In the genomic region with DNA sequence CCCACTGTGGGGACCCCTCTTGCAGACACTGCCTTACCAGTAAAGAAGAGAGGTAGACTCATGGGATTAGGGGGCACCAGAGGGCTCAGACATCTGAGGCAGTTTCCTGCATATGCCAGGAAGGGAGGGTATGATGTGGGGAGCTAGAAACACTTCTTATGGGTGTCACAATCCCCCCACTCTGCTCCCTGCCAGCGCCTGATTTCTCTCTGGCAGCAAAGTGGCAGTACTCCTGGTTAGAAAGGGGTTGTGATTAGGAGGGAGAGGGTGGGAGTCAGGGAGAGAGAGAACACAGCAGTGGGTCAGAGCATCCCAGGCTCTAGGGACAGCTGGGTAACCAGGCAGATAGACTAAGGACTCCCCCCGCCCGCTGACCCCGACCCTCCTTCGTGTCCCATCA, we compare ENCODE assay signal across 25 mouse cellular contexts.
DNase-seq lines count a peak whose midpoint lies in the region; ATAC-seq and TF ChIP-seq lines count a peak whose summit lies in the region.
"Had no signal": no experiment of that assay in that cellular context is flagged by ENCODE, and none has a peak within 500 bp of the region (broad histone marks: within the 10 kb centered on the region; RNA-seq: fewer than 3 reads in every experiment).

No protein-coding gene starts in this region.

- no peak overlapping the region for H3K9ac ChIP-seq in hindbrain, embryonic 11.5 days (ENCODE audit: low read depth, low read length)
- no peak overlapping the region for H3K9ac ChIP-seq in hindbrain, embryonic 16.5 days (ENCODE audit: low read depth, low read length)
- H3K9ac ChIP-seq in neural tube, embryonic 12.5 days = no peak overlapping the region
- no peak overlapping the region for H3K9ac ChIP-seq in forebrain, embryonic 14.5 days (ENCODE audit: low read length)
- no peak overlapping the region for H3K9ac ChIP-seq in hindbrain, embryonic 13.5 days
- H3K9ac ChIP-seq: liver, embryonic 12.5 days; liver, postnatal 0 days; midbrain, embryonic 15.5 days had no signal

- no peaks in the 10 kb centered on the region for H3K27me3 ChIP-seq in hindbrain, embryonic 11.5 days (ENCODE audit: control insufficient read depth, insufficient read depth, low read length)
- no peaks in the 10 kb centered on the region for H3K27me3 ChIP-seq in hindbrain, embryonic 16.5 days (replicated peaks; ENCODE audit: control insufficient read depth, insufficient read depth, low read length)
- H3K27me3 ChIP-seq in neural tube, embryonic 12.5 days (replicated peaks) = no peaks in the 10 kb centered on the region
- H3K27me3 ChIP-seq in forebrain, embryonic 14.5 days (replicated peaks; ENCODE audit: control insufficient read depth, insufficient read depth, low read length) = no peaks in the 10 kb centered on the region
- H3K27me3 ChIP-seq in hindbrain, embryonic 13.5 days = 0 out of 2 replicates have a peak, but pooled peaks cover 4% of the 10 kb centered on the region
- H3K27me3 ChIP-seq: liver, embryonic 12.5 days; midbrain, embryonic 15.5 days had no signal

- H3K27ac ChIP-seq in hindbrain, embryonic 11.5 days (ENCODE audit: low read depth, low read length) = no peak overlapping the region
- no peak overlapping the region for H3K27ac ChIP-seq in hindbrain, embryonic 16.5 days (ENCODE audit: low read depth, low read length)
- H3K27ac ChIP-seq in neural tube, embryonic 12.5 days = no peak overlapping the region
- peak overlapping the region; percentile 14; the same call in 1 of the 2 replicates for H3K27ac ChIP-seq in forebrain, embryonic 14.5 days (ENCODE audit: low read depth, low read length)
- H3K27ac ChIP-seq in hindbrain, embryonic 13.5 days = 0 out of 2 replicates have a peak overlapping the region, but pooled peaks have one; percentile 8
- H3K27ac ChIP-seq: gastrocnemius, adult 2 months; left cerebral cortex, adult 2 months; liver, embryonic 12.5 days; midbrain, embryonic 15.5 days had no signal

- DNase-seq in hindbrain, embryonic 11.5 days (ENCODE audit: low spot score) = no peak
- DNase-seq in neural tube, embryonic 10.5 days (ENCODE audit: extremely low spot score, low spot score) = no peak
- peak; percentile 53 for DNase-seq in forebrain, embryonic 14.5 days (ENCODE audit: low spot score)
- DNase-seq in lung, adult 2 months = no peak
- DNase-seq: adrenal gland, postnatal 25 days; gastrocnemius, adult 2 months; gastrocnemius, postnatal 36 days; heart, adult 18-20 months; heart, postnatal 36 days; kidney, postnatal 14 days; liver, postnatal 0 days; lung, postnatal 4 days; spleen, adult 18-20 months; thymus, postnatal 14 days had no signal

- H3K4me3 ChIP-seq in hindbrain, embryonic 11.5 days (ENCODE audit: low read depth, low read length) = no peak overlapping the region
- no peak overlapping the region for H3K4me3 ChIP-seq in hindbrain, embryonic 16.5 days (ENCODE audit: low read length)
- H3K4me3 ChIP-seq in neural tube, embryonic 12.5 days = no peak overlapping the region
- no peak overlapping the region for H3K4me3 ChIP-seq in forebrain, embryonic 14.5 days (ENCODE audit: low read depth, low read length)
- no peak overlapping the region for H3K4me3 ChIP-seq in hindbrain, embryonic 13.5 days
- no peak overlapping the region for H3K4me3 ChIP-seq in lung, adult 2 months (replicated peaks; ENCODE audit: extremely low read depth, low read depth, low read length)
- H3K4me3 ChIP-seq: gastrocnemius, adult 2 months; left cerebral cortex, adult 2 months; liver, embryonic 12.5 days; megakaryocyte, embryonic 14.5 days; midbrain, embryonic 15.5 days had no signal

- ATAC-seq in hindbrain, embryonic 11.5 days (ENCODE audit: low FRiP score) = peak; percentile 17; the same call in 1 of the 2 replicates
- ATAC-seq in hindbrain, embryonic 16.5 days = no peak
- no peak for ATAC-seq in neural tube, embryonic 12.5 days (ENCODE audit: low FRiP score, low read depth)
- ATAC-seq in forebrain, embryonic 14.5 days = peak; percentile 61
- ATAC-seq in hindbrain, embryonic 13.5 days (ENCODE audit: low FRiP score) = no peak
- ATAC-seq: CD4-positive, CD25-positive, alpha-beta regulatory T cell, adult 4 months; intestine, postnatal 0 days; liver, postnatal 0 days; lung, postnatal 0 days; midbrain, embryonic 15.5 days had no signal

- H3K9me3 ChIP-seq in hindbrain, embryonic 11.5 days (ENCODE audit: control insufficient read depth, low read length) = no peaks in the 10 kb centered on the region
- no peaks in the 10 kb centered on the region for H3K9me3 ChIP-seq in hindbrain, embryonic 16.5 days (ENCODE audit: control insufficient read depth, low read length)
- no peaks in the 10 kb centered on the region for H3K9me3 ChIP-seq in neural tube, embryonic 12.5 days
- no peaks in the 10 kb centered on the region for H3K9me3 ChIP-seq in forebrain, embryonic 14.5 days (replicated peaks; ENCODE audit: control insufficient read depth, low read length)
- H3K9me3 ChIP-seq in hindbrain, embryonic 13.5 days = no peaks in the 10 kb centered on the region
- H3K9me3 ChIP-seq: liver, embryonic 12.5 days; megakaryocyte, embryonic 14.5 days; midbrain, embryonic 15.5 days had no signal

- H3K4me2 ChIP-seq in hindbrain, embryonic 11.5 days (replicated peaks; ENCODE audit: low read depth, low read length) = no peak overlapping the region
- H3K4me2 ChIP-seq in hindbrain, embryonic 16.5 days (ENCODE audit: low read length) = no peak overlapping the region
- H3K4me2 ChIP-seq in neural tube, embryonic 12.5 days (replicated peaks) = peak overlapping the region; percentile 14; the same call in 1 of the 2 replicates
- peak overlapping the region; percentile 24; the same call in 1 of the 2 replicates for H3K4me2 ChIP-seq in forebrain, embryonic 14.5 days (ENCODE audit: low read length)
- H3K4me2 ChIP-seq in hindbrain, embryonic 13.5 days = no peak overlapping the region
- H3K4me2 ChIP-seq: heart, embryonic 11.5 days; liver, embryonic 12.5 days; midbrain, embryonic 15.5 days had no signal

- TF ChIP-seq POLR2A in lung, adult 2 months (IDR thresholded peaks at IDR 0.05; ENCODE audit: borderline replicate concordance, extremely low read depth, low read depth, low read length) = no peak

- H3K36me3 ChIP-seq in hindbrain, embryonic 11.5 days (ENCODE audit: control insufficient read depth, insufficient read depth, low read length) = no peaks in the 10 kb centered on the region
- H3K36me3 ChIP-seq in hindbrain, embryonic 16.5 days (ENCODE audit: control insufficient read depth, insufficient read depth, low read length) = no peaks in the 10 kb centered on the region
- H3K36me3 ChIP-seq in neural tube, embryonic 12.5 days = no peaks in the 10 kb centered on the region
- no peaks in the 10 kb centered on the region for H3K36me3 ChIP-seq in forebrain, embryonic 14.5 days (ENCODE audit: control insufficient read depth, insufficient read depth, low read length)
- no peaks in the 10 kb centered on the region for H3K36me3 ChIP-seq in hindbrain, embryonic 13.5 days
- H3K36me3 ChIP-seq: liver, embryonic 12.5 days; midbrain, embryonic 15.5 days had no signal

- TF ChIP-seq CTCF in lung, adult 2 months (IDR thresholded peaks at IDR 0.05; ENCODE audit: insufficient read depth, low read length) = no peak

- WGBS in hindbrain, embryonic 11.5 days = 73% methylated on average over 5 of the region's 5 CpGs
- WGBS in hindbrain, embryonic 16.5 days = 45% methylated on average over 5 of the region's 5 CpGs
- WGBS in neural tube, embryonic 12.5 days = 57% methylated on average over 5 of the region's 5 CpGs
- 58% methylated on average over 5 of the region's 5 CpGs for WGBS in forebrain, embryonic 14.5 days
- WGBS in hindbrain, embryonic 13.5 days = 59% methylated on average over 5 of the region's 5 CpGs
- WGBS in lung, adult 2 months = 61% methylated on average over 5 of the region's 5 CpGs

- H3K4me1 ChIP-seq in hindbrain, embryonic 11.5 days (replicated peaks; ENCODE audit: control insufficient read depth, insufficient read depth, low read length) = no peaks in the 10 kb centered on the region
- H3K4me1 ChIP-seq in hindbrain, embryonic 16.5 days (ENCODE audit: control insufficient read depth, insufficient read depth, low read depth, low read length) = peaks cover 14% of the 10 kb centered on the region
- peaks cover 31% of the 10 kb centered on the region for H3K4me1 ChIP-seq in neural tube, embryonic 12.5 days
- peaks cover 14% of the 10 kb centered on the region for H3K4me1 ChIP-seq in forebrain, embryonic 14.5 days (ENCODE audit: control insufficient read depth, insufficient read depth, low read length)
- H3K4me1 ChIP-seq in hindbrain, embryonic 13.5 days (replicated peaks) = peaks cover 50% of the 10 kb centered on the region
- H3K4me1 ChIP-seq in lung, adult 2 months (ENCODE audit: control insufficient read depth, insufficient read depth, low read length) = no peaks in the 10 kb centered on the region
- H3K4me1 ChIP-seq: megakaryocyte, embryonic 14.5 days had no signal

Comparison
In these comparisons a context has a peak if more than half of its experiments do, and no peak if none do; other contexts are left out.
1. ATAC-seq: peak in hindbrain, embryonic 11.5 days (single experiment) and forebrain, embryonic 14.5 days (single experiment); none in hindbrain, embryonic 16.5 days (single experiment), neural tube, embryonic 12.5 days (single experiment) and hindbrain, embryonic 13.5 days (single experiment).
2. H3K27ac ChIP-seq: peak in forebrain, embryonic 14.5 days (single experiment) and hindbrain, embryonic 13.5 days (single experiment); none in hindbrain, embryonic 11.5 days (single experiment), hindbrain, embryonic 16.5 days (single experiment) and neural tube, embryonic 12.5 days (single experiment).
3. H3K4me2 ChIP-seq: peak in neural tube, embryonic 12.5 days (single experiment) and forebrain, embryonic 14.5 days (single experiment); none in hindbrain, embryonic 11.5 days (single experiment), hindbrain, embryonic 16.5 days (single experiment) and hindbrain, embryonic 13.5 days (single experiment).